Mouse (Mus musculus) liver, postnatal 0 days (tissue): ENCODE results near the gene Rexo4.

Source experiments
- CTCF ChIP-seq: sonication (generic); IDR thresholded peaks from 2 replicates; pipeline ENCODE4 v1.5.1; 2016; ENCODE audit warnings: antibody characterized with exemption, low read depth
- EP300 ChIP-seq: IDR thresholded peaks from 2 replicates; pipeline ENCODE4 v1.6.1; 2016; ENCODE audit warnings: antibody characterized with exemption, low read depth, mild to moderate bottlenecking

DNA sequence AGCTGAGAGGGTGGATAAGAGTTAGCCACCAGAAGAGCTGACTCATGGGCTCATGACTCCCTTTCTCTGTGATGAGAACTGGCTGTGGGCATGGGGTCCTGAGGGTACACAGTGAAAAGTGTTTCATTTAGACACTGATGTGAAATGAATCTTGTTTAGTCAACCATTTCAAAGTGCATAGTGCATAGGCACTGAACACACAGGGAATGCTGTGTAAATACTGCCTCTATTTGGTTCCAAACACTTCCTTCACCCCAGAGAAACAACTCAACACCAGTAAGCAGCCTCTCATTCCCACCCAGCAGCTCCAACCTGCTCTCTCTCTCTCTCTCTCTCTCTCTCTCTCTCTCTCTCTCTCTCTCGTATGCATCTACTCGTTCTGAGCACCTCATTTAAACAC lies 20.0 kb upstream of the Rexo4 start:
- TF ChIP-seq CTCF (no peak), EP300 (no peak)
